Mouse (Mus musculus): ENCODE data around the gene Inmt. TPM values are rescaled to one million over a fixed set of nuclear protein-coding genes. Genes with fewer than 3 reads are reported as not detected.
A peak's percentile ranks its signal among the peaks of the same experiment; 100 is the strongest.

Gene Inmt
- polyA plus RNA-seq, 1 experiment from 2014 or later, result not detected

DNA sequence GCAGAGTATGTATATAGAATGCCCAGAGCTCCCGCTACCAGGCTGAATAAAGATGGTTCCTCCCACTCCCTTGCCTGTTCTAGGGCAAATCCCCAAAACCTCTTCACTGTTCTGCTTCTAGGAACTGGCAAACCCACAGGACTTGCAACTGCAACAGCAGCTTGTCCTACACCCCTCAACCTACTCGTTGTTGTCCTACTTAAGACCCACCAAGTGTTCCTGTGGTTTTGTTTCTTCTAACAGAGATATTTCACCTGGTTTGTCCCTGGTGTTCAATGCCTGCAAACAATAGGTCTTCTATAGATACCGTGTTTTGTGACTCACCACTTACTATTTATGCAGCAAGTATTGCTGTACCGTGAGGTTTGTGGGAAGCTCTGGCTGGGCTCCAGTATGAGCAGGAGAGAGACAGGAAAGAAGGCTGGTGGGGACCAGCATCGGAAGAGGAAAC lies 13.5 kb downstream of the Inmt start:
- H3K4me2 ChIP-seq (replicated peaks), result no peak overlapping the region
- no peak overlapping the region for H3K4me3 ChIP-seq
- WGBS, result 63% methylated on average over 5 of the region's 5 CpGs
- no peaks in the 10 kb centered on the region for H3K4me1 ChIP-seq
- no peak for ATAC-seq (replicated peaks)
- H3K27me3 ChIP-seq, result no peaks in the 10 kb centered on the region
- H3K9me3 ChIP-seq, result no peaks in the 10 kb centered on the region
- no peak overlapping the region for H3K9ac ChIP-seq (replicated peaks)
- no peak overlapping the region for H3K27ac ChIP-seq (replicated peaks)
- no peaks in the 10 kb centered on the region for H3K36me3 ChIP-seq

DNA sequence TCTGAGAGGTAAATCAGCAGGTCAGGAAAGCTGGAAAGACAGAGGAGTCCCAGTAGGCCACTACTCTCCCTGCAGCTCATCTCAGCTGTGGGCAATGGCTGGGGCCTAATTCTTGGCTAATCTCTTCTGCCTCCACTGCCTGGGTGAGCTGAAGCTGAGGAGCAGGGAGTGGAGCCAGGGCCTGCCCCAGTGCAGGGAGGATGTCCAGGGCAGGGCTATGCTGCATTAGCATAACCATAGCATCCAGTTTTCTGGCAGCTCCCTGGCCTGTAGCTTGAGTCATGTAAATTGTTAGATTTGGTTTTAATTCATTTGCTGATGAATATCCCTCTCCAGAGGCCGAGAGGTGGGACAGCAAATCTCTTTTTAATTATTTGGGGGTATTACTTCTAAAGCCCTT lies 15.6 kb downstream of the Inmt start:
- Histone ChIP-seq H3K27ac (replicated peaks) (no peak overlapping the region; the same call in 1 of the 2 replicates), H3K9me3 (no peaks in the 10 kb centered on the region), H3K4me3 (no peak overlapping the region), H3K36me3 (no peaks in the 10 kb centered on the region), H3K4me2 (replicated peaks) (no peak overlapping the region), H3K27me3 (no peaks in the 10 kb centered on the region), H3K9ac (replicated peaks) (no peak overlapping the region), H3K4me1 (no peaks in the 10 kb centered on the region)
- WGBS, result 72% methylated on average over 1 of the region's 1 CpGs
- no peak for ATAC-seq (replicated peaks)

DNA sequence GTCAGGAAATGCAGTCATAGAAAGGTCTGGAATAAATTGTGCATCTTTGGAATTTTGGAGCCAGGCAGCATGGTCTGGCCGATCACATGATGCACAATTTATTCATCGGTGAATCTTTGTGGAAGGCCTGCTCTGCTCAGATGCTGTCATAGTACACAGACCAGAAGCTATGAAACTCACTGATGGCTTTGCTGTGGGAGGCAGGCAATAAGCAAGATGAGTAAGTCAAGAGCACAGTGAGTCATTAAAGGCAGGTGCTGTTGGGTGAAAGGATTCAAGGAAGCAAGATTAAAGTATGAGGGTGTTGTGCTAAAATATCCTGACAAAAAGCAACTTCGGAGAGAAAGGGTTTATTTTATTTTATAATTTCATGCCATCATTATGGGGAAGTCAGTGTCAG lies 22.6 kb downstream of the Inmt start:
- H3K4me3 ChIP-seq, result no peak overlapping the region
- no peaks in the 10 kb centered on the region for H3K36me3 ChIP-seq
- H3K27me3 ChIP-seq, result no peaks in the 10 kb centered on the region
- no peaks in the 10 kb centered on the region for H3K4me1 ChIP-seq
- no peak for ATAC-seq (replicated peaks)
- no peak overlapping the region for H3K9ac ChIP-seq (replicated peaks)
- no peak overlapping the region for H3K4me2 ChIP-seq (replicated peaks)
- 95% methylated on average over 3 of the region's 3 CpGs for WGBS
- H3K27ac ChIP-seq (replicated peaks), result no peak overlapping the region
- H3K9me3 ChIP-seq, result no peaks in the 10 kb centered on the region

DNA sequence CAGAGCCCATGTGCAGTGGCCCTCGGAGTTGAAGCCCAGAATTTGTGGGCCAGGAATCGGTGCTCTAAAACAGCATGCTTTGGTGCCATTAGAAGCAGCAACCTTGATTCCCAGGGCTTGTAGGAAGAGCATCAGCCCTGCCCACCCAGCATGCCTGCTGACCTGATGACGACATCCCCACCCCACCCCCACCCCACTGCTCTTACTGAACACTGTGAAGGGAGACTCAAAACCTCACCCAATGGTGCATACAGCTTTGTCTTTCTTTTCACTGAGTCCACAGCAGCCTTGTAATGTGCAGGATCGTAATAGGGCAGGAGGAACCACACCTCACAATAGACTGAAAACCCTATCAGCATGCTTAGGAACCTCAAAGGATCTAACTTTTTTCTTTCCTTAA lies 28.7 kb downstream of the Inmt start:
- no peaks in the 10 kb centered on the region for H3K9me3 ChIP-seq
- no peak overlapping the region for H3K27ac ChIP-seq (replicated peaks)
- 29% methylated on average over 4 of the region's 4 CpGs for WGBS
- H3K4me2 ChIP-seq (replicated peaks), result no peak overlapping the region
- no peak overlapping the region for H3K4me3 ChIP-seq
- ATAC-seq (replicated peaks), result 0 out of 2 replicates have a peak, but pooled peaks have one; percentile 19
- no peak overlapping the region for H3K9ac ChIP-seq (replicated peaks)
- no peaks in the 10 kb centered on the region for H3K4me1 ChIP-seq
- H3K36me3 ChIP-seq, result no peaks in the 10 kb centered on the region
- H3K27me3 ChIP-seq, result no peaks in the 10 kb centered on the region

DNA sequence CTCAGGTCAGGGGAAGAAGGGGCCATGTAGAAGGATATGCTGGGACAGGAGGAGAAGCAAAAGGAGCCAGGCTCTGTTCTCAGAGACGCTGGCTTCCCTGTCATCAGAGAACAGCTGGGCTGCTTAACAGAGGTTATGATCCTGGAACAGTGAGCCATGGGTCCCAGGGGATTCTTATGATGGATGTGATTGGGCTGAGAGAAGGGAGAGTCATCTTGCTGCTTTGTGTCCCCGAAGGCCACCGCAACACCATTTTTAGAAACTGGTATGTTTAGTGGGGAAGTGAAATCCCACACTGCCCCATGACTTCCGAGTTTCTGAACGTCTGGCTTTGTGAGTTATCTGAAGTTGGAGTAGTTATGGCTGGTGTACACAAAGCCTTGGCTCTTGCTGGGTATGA lies 29.6 kb downstream of the Inmt start:
- no peaks in the 10 kb centered on the region for H3K36me3 ChIP-seq
- H3K4me2 ChIP-seq (replicated peaks), result no peak overlapping the region
- ATAC-seq (replicated peaks), result no peak
- H3K9ac ChIP-seq (replicated peaks), result no peak overlapping the region
- no peaks in the 10 kb centered on the region for H3K4me1 ChIP-seq
- WGBS, result 87% methylated on average over 5 of the region's 5 CpGs
- H3K27me3 ChIP-seq, result no peaks in the 10 kb centered on the region
- H3K4me3 ChIP-seq, result no peak overlapping the region
- no peaks in the 10 kb centered on the region for H3K9me3 ChIP-seq
- H3K27ac ChIP-seq (replicated peaks), result no peak overlapping the region

DNA sequence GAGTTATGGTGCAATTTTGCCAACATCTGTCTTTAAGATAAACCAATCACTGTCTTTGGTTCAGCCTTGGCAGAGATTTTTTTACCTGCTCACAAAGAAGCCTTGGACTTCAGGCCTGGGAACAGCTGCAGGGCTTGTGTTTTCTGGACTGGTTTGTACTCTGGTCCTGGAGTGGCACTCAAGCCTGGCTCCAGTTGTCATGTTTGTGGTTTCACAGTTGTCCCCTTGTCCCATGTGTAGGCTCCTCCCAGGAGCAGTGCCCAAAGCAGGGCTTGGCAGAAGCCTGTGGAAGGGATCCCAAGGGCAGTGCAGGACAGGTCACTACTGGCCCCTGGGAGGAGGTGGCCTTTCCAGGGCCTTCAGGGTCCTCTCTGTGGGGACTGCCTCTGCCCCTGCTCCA lies 36.5 kb downstream of the Inmt start:
- ATAC-seq (replicated peaks), result no peak
- no peak overlapping the region for H3K27ac ChIP-seq (replicated peaks)
- no peaks in the 10 kb centered on the region for H3K36me3 ChIP-seq
- H3K27me3 ChIP-seq, result no peaks in the 10 kb centered on the region
- H3K9me3 ChIP-seq, result no peaks in the 10 kb centered on the region
- H3K4me2 ChIP-seq (replicated peaks), result no peak overlapping the region
- H3K9ac ChIP-seq (replicated peaks), result no peak overlapping the region
- no peak overlapping the region for H3K4me3 ChIP-seq
- H3K4me1 ChIP-seq, result no peaks in the 10 kb centered on the region

DNA sequence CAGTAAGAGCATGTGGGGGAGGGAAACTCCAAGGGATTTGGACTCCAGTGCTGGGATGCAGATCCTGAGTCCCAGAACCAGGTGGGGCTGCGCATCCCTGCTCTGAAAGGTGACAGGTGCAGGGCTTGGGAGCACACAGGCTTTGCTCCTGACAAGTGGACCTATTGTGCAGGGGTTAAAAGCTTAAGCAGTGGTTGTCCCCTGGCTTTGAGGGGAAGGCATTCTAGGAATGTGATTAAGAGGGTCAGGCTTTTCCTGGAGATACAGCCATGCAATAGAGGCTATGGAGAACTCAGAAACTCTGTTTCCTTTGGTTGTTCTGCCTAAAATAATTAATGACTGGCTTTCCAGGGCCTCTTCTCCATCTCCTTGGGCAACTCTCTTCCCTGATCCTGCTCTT lies 41.4 kb downstream of the Inmt start:
- no peaks in the 10 kb centered on the region for H3K27me3 ChIP-seq
- H3K27ac ChIP-seq (replicated peaks), result no peak overlapping the region
- no peaks in the 10 kb centered on the region for H3K9me3 ChIP-seq
- no peak for ATAC-seq (replicated peaks)
- H3K4me2 ChIP-seq (replicated peaks), result no peak overlapping the region
- WGBS, result 55% methylated on average over 1 of the region's 1 CpGs
- H3K4me3 ChIP-seq, result no peak overlapping the region
- no peak overlapping the region for H3K9ac ChIP-seq (replicated peaks)
- no peaks in the 10 kb centered on the region for H3K4me1 ChIP-seq
- no peaks in the 10 kb centered on the region for H3K36me3 ChIP-seq

DNA sequence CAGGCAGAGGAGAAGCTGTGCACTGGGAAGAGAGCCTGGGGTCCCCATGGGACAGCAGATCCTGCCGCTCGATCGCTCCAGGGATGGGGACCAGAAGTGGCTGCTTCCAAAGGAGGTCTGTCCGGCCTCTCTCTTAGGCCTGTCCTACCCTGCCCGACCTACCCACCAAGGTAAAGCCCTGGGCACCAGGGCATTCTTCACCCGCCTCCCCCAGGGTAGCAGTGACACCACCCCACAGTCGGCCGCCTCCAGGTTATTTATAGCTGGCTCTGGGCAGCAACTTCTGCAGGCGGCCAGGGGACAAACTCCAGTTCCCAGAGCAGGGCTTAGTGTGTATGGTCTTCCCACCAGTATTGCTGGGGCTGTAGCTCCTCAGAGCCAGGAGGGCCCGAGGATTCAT lies 42.0 kb downstream of the Inmt start, which contains the start of gene Crhr2:
Crhr2 (minus strand) TSS at position 223 of the 400 bp plus-strand sequence.
- H3K9me3 ChIP-seq, result no peaks in the 10 kb centered on the region
- no peak within 1 kb of the TSS for H3K4me3 ChIP-seq
- no peak within 1 kb of the TSS for H3K9ac ChIP-seq (replicated peaks)
- H3K4me1 ChIP-seq, result no peaks in the 10 kb centered on the region
- no peaks in the 10 kb centered on the region for H3K27me3 ChIP-seq
- ATAC-seq (replicated peaks), result no peak
- no peaks in the 10 kb centered on the region for H3K36me3 ChIP-seq
- no peak within 1 kb of the TSS for H3K4me2 ChIP-seq (replicated peaks)
- WGBS, result 77% methylated on average over 10 of the region's 10 CpGs
- no peak within 1 kb of the TSS for H3K27ac ChIP-seq (replicated peaks)

DNA sequence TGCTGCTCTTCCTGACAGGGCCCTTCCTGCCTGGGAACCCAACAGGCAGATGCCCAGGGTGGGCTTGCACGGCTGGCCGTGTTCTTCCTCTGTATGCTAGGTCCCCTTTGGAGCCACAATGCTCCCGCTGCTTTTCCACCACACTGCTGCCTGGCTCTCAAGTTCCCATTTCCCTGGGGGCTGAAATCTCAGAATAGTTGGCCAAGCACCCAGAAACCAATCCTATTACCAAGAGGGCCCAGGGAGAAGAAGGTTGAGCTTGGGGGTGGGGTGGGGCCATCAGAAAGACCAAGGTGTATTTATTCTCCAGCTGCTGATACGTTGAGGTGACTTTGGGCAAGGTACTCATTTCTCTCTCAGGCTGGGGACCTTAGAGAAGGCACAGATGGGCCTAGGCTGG lies 43.5 kb downstream of the Inmt start:
- no peak overlapping the region for H3K4me2 ChIP-seq (replicated peaks)
- H3K27me3 ChIP-seq, result no peaks in the 10 kb centered on the region
- H3K9me3 ChIP-seq, result no peaks in the 10 kb centered on the region
- H3K36me3 ChIP-seq, result no peaks in the 10 kb centered on the region
- H3K9ac ChIP-seq (replicated peaks), result no peak overlapping the region
- H3K4me1 ChIP-seq, result no peaks in the 10 kb centered on the region
- no peak for ATAC-seq (replicated peaks)
- no peak overlapping the region for H3K27ac ChIP-seq (replicated peaks)
- no peak overlapping the region for H3K4me3 ChIP-seq
- 91% methylated on average over 4 of the region's 4 CpGs for WGBS

DNA sequence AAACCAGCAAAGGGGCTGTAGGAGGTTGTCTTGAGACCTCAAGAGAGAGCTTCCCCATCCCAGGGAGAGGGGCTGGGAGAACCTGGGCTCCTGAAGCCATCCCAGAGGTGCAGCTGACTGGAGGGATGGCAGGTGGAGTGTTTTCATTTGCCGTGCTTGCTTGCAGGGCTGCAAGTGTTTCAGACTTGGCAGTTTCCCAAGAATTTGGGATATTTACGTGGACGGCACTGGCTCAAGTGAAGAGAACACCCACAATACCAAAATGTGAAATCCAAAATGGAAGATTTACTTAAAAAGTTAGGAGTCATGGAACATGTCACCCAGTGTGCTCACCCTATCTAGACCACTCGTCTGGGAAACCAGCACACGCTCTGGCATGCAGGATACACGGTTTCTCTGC lies 44.2 kb downstream of the Inmt start:
- H3K9me3 ChIP-seq, result no peaks in the 10 kb centered on the region
- no peak overlapping the region for H3K27ac ChIP-seq (replicated peaks)
- 58% methylated on average over 6 of the region's 6 CpGs for WGBS
- no peaks in the 10 kb centered on the region for H3K27me3 ChIP-seq
- no peak overlapping the region for H3K4me2 ChIP-seq (replicated peaks)
- no peaks in the 10 kb centered on the region for H3K4me1 ChIP-seq
- no peak overlapping the region for H3K4me3 ChIP-seq
- no peak for ATAC-seq (replicated peaks)
- no peaks in the 10 kb centered on the region for H3K36me3 ChIP-seq
- no peak overlapping the region for H3K9ac ChIP-seq (replicated peaks)

DNA sequence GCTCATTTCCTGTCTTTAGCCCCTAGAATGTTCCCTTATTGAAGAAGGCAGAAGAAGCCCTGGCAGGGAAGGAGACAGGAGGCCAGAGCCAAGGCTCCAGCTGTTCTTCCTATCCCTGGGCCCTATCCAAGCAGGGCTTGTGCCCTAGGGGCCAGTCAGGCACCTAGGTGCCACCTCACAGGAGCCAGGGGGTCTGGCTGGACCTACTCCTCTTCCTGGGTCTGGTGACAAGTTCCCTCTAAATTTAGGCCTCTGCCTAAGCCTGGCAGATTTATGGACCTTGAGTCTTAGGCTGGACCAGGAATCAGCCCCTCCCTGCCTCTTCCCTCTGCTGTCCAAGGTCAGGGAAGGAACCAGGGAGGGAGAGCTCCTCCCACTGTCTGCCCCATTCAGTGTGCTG lies 46.5 kb downstream of the Inmt start:
- no peak overlapping the region for H3K27ac ChIP-seq (replicated peaks)
- H3K4me1 ChIP-seq, result no peaks in the 10 kb centered on the region
- no peak overlapping the region for H3K9ac ChIP-seq (replicated peaks)
- no peaks in the 10 kb centered on the region for H3K27me3 ChIP-seq
- H3K9me3 ChIP-seq, result no peaks in the 10 kb centered on the region
- no peak overlapping the region for H3K4me2 ChIP-seq (replicated peaks)
- no peak for ATAC-seq (replicated peaks)
- H3K4me3 ChIP-seq, result no peak overlapping the region
- H3K36me3 ChIP-seq, result no peaks in the 10 kb centered on the region

DNA sequence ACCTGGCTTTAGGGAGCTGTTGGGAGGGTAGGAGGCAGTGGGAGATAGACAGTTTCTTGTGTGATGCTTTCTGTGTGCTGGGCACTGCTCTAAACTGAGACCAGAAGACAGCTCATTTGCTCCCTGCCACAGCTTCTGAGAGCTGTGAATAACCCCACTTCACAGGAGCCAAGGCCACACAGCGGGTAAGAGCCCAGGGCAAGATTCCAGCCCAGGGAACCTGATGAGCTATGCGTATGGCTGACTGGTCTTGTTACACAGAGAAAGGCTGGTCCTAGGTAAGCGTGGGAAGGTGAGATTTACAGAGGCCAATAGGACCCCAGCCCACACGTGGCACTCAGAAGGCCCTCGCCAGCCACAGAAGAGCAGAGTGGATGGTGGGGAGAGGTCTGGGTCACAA lies 48.3 kb downstream of the Inmt start:
- no peaks in the 10 kb centered on the region for H3K36me3 ChIP-seq
- WGBS, result 66% methylated on average over 5 of the region's 5 CpGs

DNA sequence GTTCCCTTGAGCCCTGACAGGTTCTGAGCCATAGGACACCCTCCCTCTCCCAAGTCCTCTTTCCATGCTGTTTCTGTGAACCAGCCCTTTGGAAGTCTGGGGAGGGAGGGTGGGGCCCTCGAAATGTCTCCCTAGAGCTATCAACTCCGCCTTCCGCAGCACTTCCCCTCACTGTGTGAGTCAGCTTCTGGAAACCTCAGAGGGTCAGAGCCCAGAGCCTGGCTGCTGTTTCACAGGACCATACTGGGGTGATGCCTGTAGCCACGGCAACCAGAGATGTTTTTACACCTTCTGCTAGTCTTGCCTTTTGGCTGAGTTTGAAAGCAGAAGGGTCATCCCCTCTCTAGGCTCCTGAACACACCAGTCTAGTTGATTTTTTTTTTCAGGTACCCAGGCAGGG lies 51.8 kb downstream of the Inmt start:
- Histone ChIP-seq H3K4me3 (no peak overlapping the region), H3K9ac (replicated peaks) (no peak overlapping the region), H3K27me3 (peaks cover 13% of the 10 kb centered on the region), H3K4me2 (replicated peaks) (no peak overlapping the region), H3K36me3 (no peaks in the 10 kb centered on the region), H3K9me3 (no peaks in the 10 kb centered on the region), H3K4me1 (peaks cover 1% of the 10 kb centered on the region; the same call in 1 of the 2 replicates), H3K27ac (replicated peaks) (no peak overlapping the region)
- 58% methylated on average over 4 of the region's 4 CpGs for WGBS
- no peak for ATAC-seq (replicated peaks)

More for the DNA sequence above, 48.3 kb downstream of the Inmt start:
- Histone ChIP-seq H3K9me3 (no peaks in the 10 kb centered on the region), H3K9ac (replicated peaks) (no peak overlapping the region), H3K27ac (replicated peaks) (no peak overlapping the region), H3K4me2 (replicated peaks) (no peak overlapping the region), H3K4me3 (no peak overlapping the region), H3K27me3 (no peaks in the 10 kb centered on the region), H3K4me1 (no peaks in the 10 kb centered on the region)
- no peak for ATAC-seq (replicated peaks)
